Mouse (Mus musculus): ENCODE data around the gene Uqcrq. TPM values are rescaled to one million over a fixed set of nuclear protein-coding genes. Genes with fewer than 3 reads are reported as not detected.
A peak's percentile ranks its signal among the peaks of the same experiment; 100 is the strongest.

The Uqcrq gene
- total and polyA plus RNA-seq, 3 experiments: 1,905 to 2,926 (median 2,451) TPM

- Histone ChIP-seq H3K27ac (peak within 1 kb of the TSS; percentile 54), H3K4me3 (peak within 1 kb of the TSS; percentile 58), H3K36me3 (ENCODE audit: control insufficient read depth, insufficient read depth, low read length) (no peaks in the 10 kb centered on the region), H3K79me2 (replicated peaks; ENCODE audit: control insufficient read depth, insufficient read depth, low read length) (no peaks in the 10 kb centered on the region), H3K9ac (ENCODE audit: low read depth, low read length) (peak within 1 kb of the TSS; percentile 76), H3K4me1 (ENCODE audit: control insufficient read depth, insufficient read depth, low read length) (peaks cover 2% of the 10 kb centered on the region), H3K27me3 (ENCODE audit: control insufficient read depth, insufficient read depth, low read length) (no peaks in the 10 kb centered on the region)
- intact Hi-C loops (cut with DNase I): no loop called here
- DNase-seq: peak; percentile 76 to 78
- 4% methylated on average over 42 of the region's 42 CpGs for WGBS
- TF ChIP-seq EP300 (IDR thresholded peaks at IDR 0.05; ENCODE audit: insufficient read depth, low read depth, low read length): no peak
- peak; percentile 32 for TF ChIP-seq POLR2A (IDR thresholded peaks at IDR 0.05; ENCODE audit: insufficient read depth, low read depth, low read length)
- TF ChIP-seq CTCF (IDR thresholded peaks at IDR 0.05): peak; percentile 70
Observed at GRCm38 (mm10) chr11:53456474-53457371, 26.1 kb upstream of the Uqcrq start, which contains the start of the genes Gm10447 and Shroom1. Gene Gm10447, minus strand, starts transcription at chr11:53457110. Gene Shroom1, plus strand, starts transcription at chr11:53457205.

GRCm38 (mm10) chr11:53453031-53453430 lies 22.4 kb upstream of the Uqcrq start:
- WGBS: 79% methylated on average over 5 of the region's 5 CpGs
- Histone ChIP-seq H3K9ac (ENCODE audit: low read depth, low read length) (no peak overlapping the region), H3K79me2 (replicated peaks; ENCODE audit: control insufficient read depth, insufficient read depth, low read length) (no peaks in the 10 kb centered on the region), H3K27me3 (ENCODE audit: control insufficient read depth, insufficient read depth, low read length) (no peaks in the 10 kb centered on the region), H3K4me1 (ENCODE audit: control insufficient read depth, insufficient read depth, low read length) (peaks cover 6% of the 10 kb centered on the region), H3K36me3 (ENCODE audit: control insufficient read depth, insufficient read depth, low read length) (no peaks in the 10 kb centered on the region), H3K27ac (no peak overlapping the region), H3K4me3 (no peak overlapping the region)
- intact Hi-C loops (cut with DNase I): no loop called here
- DNase-seq: no peak
- TF ChIP-seq EP300 (IDR thresholded peaks at IDR 0.05; ENCODE audit: insufficient read depth, low read depth, low read length): no peak
- TF ChIP-seq POLR2A (IDR thresholded peaks at IDR 0.05; ENCODE audit: insufficient read depth, low read depth, low read length): no peak
- no peak for TF ChIP-seq CTCF (IDR thresholded peaks at IDR 0.05)

DNA sequence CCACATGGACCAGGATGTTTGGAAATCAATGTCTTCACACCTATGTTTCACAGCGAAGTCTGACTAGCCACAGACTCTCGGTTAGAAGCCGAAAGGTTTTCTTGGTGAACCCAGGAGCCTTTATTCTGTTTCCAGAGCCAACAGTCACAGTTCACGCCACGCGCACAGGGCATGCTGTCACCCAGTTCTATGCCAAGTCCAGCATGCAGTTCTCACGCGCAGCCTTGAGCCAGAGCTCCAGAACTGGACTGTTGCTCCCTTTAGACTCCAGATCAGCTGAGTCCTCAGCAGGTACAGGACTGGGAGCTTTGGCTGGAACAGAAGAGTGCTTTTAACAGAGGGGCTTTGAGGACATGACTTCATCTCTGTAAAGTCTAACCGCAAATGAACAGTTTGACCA lies 21.8 kb upstream of the Uqcrq start:
- no peak overlapping the region for H3K9ac ChIP-seq (ENCODE audit: low read depth, low read length)
- no peak overlapping the region for H3K4me3 ChIP-seq
- 91% methylated on average over 9 of the region's 9 CpGs for WGBS
- H3K79me2 ChIP-seq (replicated peaks; ENCODE audit: control insufficient read depth, insufficient read depth, low read length): no peaks in the 10 kb centered on the region
- no peaks in the 10 kb centered on the region for H3K27me3 ChIP-seq (ENCODE audit: control insufficient read depth, insufficient read depth, low read length)
- intact Hi-C loops (cut with DNase I): no loop called here
- no peak overlapping the region for H3K27ac ChIP-seq
- peak in 1 of 2 experiments; percentile 30 for DNase-seq
- peaks cover 6% of the 10 kb centered on the region for H3K4me1 ChIP-seq (ENCODE audit: control insufficient read depth, insufficient read depth, low read length)
- TF ChIP-seq POLR2A (IDR thresholded peaks at IDR 0.05; ENCODE audit: insufficient read depth, low read depth, low read length) (no peak), EP300 (IDR thresholded peaks at IDR 0.05; ENCODE audit: insufficient read depth, low read depth, low read length) (no peak), CTCF (IDR thresholded peaks at IDR 0.05) (no peak)
- H3K36me3 ChIP-seq (ENCODE audit: control insufficient read depth, insufficient read depth, low read length): no peaks in the 10 kb centered on the region

- intact Hi-C loops (cut with DNase I): no loop called here
- WGBS: 59% methylated on average over 2 of the region's 2 CpGs
- no peak overlapping the region for H3K27ac ChIP-seq
- no peak overlapping the region for H3K9ac ChIP-seq (ENCODE audit: low read depth, low read length)
- H3K4me1 ChIP-seq (ENCODE audit: control insufficient read depth, insufficient read depth, low read length): peaks cover 4% of the 10 kb centered on the region; the same call in 1 of the 2 replicates
- no peaks in the 10 kb centered on the region for H3K27me3 ChIP-seq (ENCODE audit: control insufficient read depth, insufficient read depth, low read length)
- H3K36me3 ChIP-seq (ENCODE audit: control insufficient read depth, insufficient read depth, low read length): no peaks in the 10 kb centered on the region
- H3K4me3 ChIP-seq: no peak overlapping the region
- no peaks in the 10 kb centered on the region for H3K79me2 ChIP-seq (replicated peaks; ENCODE audit: control insufficient read depth, insufficient read depth, low read length)
- DNase-seq: no peak
- TF ChIP-seq POLR2A (IDR thresholded peaks at IDR 0.05; ENCODE audit: insufficient read depth, low read depth, low read length): no peak
Observed at GRCm38 (mm10) chr11:53451361-53451760, 20.7 kb upstream of the Uqcrq start.

GRCm38 (mm10) chr11:53450070-53450705 lies 19.6 kb upstream of the Uqcrq start:
- Histone ChIP-seq H3K4me3 (no peak overlapping the region), H3K4me1 (ENCODE audit: control insufficient read depth, insufficient read depth, low read length) (peaks cover 4% of the 10 kb centered on the region; the same call in 1 of the 2 replicates), H3K36me3 (ENCODE audit: control insufficient read depth, insufficient read depth, low read length) (no peaks in the 10 kb centered on the region), H3K79me2 (replicated peaks; ENCODE audit: control insufficient read depth, insufficient read depth, low read length) (no peaks in the 10 kb centered on the region), H3K9ac (ENCODE audit: low read depth, low read length) (no peak overlapping the region), H3K27ac (no peak overlapping the region), H3K27me3 (ENCODE audit: control insufficient read depth, insufficient read depth, low read length) (no peaks in the 10 kb centered on the region)
- no peak for TF ChIP-seq POLR2A (IDR thresholded peaks at IDR 0.05; ENCODE audit: insufficient read depth, low read depth, low read length)
- TF ChIP-seq EP300 (IDR thresholded peaks at IDR 0.05; ENCODE audit: insufficient read depth, low read depth, low read length): no peak
- TF ChIP-seq CTCF (IDR thresholded peaks at IDR 0.05): no peak
- intact Hi-C loops (cut with DNase I): no loop called here
- DNase-seq: no peak
- WGBS: 18% methylated on average over 15 of the region's 15 CpGs

GRCm38 (mm10) chr11:53448529-53448928 lies 17.9 kb upstream of the Uqcrq start:
- Histone ChIP-seq H3K27ac (no peak overlapping the region; the same call in 1 of the 2 replicates), H3K79me2 (replicated peaks; ENCODE audit: control insufficient read depth, insufficient read depth, low read length) (no peaks in the 10 kb centered on the region), H3K9ac (ENCODE audit: low read depth, low read length) (no peak overlapping the region), H3K27me3 (ENCODE audit: control insufficient read depth, insufficient read depth, low read length) (no peaks in the 10 kb centered on the region), H3K4me1 (ENCODE audit: control insufficient read depth, insufficient read depth, low read length) (peaks cover 4% of the 10 kb centered on the region; the same call in 1 of the 2 replicates), H3K36me3 (ENCODE audit: control insufficient read depth, insufficient read depth, low read length) (no peaks in the 10 kb centered on the region), H3K4me3 (no peak overlapping the region)
- WGBS: 82% methylated on average over 1 of the region's 1 CpGs
- intact Hi-C loops (cut with DNase I): no loop called here
- DNase-seq: peak; percentile 77 to 78
- TF ChIP-seq EP300 (IDR thresholded peaks at IDR 0.05; ENCODE audit: insufficient read depth, low read depth, low read length): no peak
- no peak for TF ChIP-seq POLR2A (IDR thresholded peaks at IDR 0.05; ENCODE audit: insufficient read depth, low read depth, low read length)
- TF ChIP-seq CTCF (IDR thresholded peaks at IDR 0.05): no peak

Data from heart, adult 2 months (tissue).